Mouse (Mus musculus) left cerebral cortex, adult 11 months (tissue): ENCODE measurements around the gene Jmjd8.

ENCODE experiments used
- DNase-seq: peaks from one replicate; pipeline ENCODE4 v3.0.0; 2022; ENCODE audit warnings: low spot score

Gene Jmjd8

DNA sequence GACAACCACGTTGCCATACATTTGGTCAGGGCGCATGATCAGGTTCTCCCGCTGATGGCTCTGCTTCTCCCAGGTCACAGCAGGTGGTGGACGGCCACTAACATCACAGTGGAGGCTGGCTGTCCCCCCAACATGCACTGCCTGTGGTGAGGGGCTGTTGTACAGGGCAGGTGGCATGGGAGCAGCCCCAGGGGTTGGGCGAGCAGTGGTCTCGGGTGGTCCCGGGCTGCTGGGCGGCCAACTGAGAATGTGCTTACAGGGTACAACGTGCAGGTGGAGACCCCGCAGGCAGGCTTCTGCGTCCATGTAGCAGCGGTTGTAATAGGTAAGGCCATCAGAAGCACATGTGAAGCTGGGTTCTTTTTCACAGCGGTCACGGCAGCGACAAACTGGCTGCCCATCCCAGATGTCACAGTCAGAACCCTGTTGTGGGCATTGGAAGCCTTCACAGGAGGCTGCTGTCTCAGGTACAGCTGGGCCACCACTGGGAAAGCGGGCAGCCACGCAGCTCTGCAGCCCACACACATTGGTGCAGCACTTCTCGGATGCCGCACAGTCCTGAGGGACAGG lies 50.0 kb downstream of the Jmjd8 start:
- DNase-seq: no peak

DNA sequence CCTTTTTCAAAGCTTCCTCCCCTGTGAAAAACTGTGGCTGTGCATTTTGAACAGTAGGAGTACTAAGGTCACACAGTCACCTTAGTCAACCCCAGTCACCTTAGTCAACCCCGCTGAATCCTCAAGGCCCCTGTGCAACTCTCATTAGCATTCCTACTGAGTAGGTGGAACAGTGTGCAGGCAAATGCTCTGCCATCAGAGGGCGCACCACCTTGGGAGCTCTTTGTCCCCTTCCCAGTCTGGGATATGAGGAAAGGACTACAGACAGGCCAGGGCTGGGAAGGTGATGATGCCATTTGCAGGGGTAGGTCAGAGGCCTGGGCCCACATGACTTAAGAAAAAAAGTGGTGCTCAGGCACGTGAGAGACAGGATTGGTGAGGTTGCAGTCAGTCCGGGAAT lies 50.6 kb downstream of the Jmjd8 start:
- DNase-seq: no peak

DNA sequence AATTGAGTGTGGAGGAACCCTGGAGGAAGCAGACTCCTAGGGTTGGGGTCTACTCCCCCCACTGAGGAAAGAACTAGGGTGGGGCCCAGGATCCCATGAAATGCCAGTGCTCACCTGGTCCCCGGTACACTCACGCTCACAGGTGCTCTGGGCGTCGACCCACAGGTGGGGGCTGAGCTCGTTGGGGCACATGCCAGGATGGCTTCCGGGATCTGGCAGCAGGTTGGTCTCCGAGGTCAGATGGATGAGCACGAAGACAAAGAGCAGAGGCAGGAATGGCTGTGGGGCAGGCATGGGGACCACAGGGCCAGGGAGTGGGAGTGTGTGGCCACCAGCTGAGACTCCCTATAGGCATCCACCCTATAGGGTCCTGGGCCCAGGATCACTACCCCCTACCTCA lies 51.1 kb downstream of the Jmjd8 start:
- DNase-seq: no peak

DNA sequence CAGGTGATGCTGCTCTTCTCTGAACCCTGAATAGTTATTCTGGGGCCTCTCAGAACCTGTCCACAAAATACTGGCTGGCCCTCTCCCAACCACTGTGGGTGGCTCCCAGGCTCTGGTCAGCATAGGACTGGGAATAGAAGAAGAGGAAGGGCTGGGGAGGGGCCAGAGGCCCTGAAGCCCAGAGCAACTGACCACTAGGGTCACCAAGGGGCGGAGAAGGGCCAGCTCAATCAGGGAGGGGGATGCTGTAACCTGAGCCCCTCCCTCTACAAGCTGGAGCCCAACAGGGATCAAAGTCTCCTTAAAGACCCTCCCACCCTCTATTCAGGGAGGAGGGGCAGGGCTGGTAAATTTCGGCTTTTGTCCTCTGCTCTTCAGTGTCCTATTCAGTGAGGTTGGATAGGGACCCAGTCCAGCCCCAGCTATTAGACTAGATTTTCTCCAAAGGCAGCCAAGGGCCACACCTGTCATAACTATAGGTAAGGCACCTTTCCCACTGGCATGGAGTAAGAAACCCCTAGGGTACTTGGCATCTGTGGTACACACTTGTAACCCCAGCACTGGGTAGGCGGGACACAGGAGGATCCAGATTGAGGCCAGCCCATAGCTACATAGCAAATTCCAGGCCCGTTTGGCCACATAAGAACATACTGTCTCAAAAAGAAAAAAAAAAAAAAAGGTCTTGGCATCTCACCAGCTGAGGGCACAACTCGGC lies 51.7 kb downstream of the Jmjd8 start, which contains the start of gene Wfikkn1:
Wfikkn1 (minus strand) TSS at position 663 of the 715 bp plus-strand sequence.
- DNase-seq: no peak

DNA sequence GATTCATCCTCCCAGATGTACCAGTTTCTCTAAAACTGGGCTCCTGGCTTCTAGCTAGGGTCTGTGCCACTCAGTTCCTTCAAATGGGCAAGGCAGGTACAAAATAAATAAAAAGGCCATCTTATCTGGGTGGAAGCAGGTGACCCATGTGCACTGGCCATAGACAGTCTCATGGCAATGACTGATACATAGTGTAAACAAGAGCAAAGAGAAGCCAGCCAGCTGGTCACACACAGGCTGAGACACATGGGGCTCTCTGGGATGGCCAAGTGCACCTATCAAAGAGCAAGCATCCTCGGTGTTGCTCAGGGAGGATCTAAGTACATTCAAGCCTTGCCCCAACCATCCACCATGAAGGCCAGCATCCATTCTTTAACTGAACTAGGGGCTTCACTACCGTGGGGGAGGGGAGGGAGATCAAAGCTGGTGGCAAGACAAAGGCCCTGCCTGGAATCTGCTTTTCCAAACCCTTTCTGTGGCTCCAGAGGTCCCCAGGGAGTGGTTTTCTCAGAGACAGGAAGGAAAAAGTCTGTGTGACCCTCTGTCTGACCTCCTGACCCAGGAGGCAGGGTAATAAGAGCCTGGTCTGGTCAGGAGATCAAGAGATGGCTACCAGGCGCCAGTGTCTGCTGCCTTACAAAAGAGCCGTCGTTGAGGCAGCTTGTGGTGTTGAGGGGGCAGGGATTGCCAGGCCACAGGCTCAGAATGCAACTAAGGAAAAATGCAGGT lies 52.4 kb downstream of the Jmjd8 start:
- no peak for DNase-seq
